Mouse (Mus musculus) embryonic fibroblast, embryonic 13.5 days (primary cell): ENCODE measurements around the gene Gm7942. TPM values are rescaled to one million over a fixed set of nuclear protein-coding genes. Genes with fewer than 3 reads are reported as not detected.
"Not testable (repeated sequence)": the region's sequence is repeated elsewhere in the genome, so short reads cannot be mapped to it uniquely, and the experiment has no call there.

Experiments used
- H3K27ac ChIP-seq: 2 replicates; pipeline ENCODE4 v1.5.1; 2012; ENCODE audit warnings: low read length, control low read depth, inconsistent platforms; ENCODE audit not compliant: insufficient read depth
- H3K4me1 ChIP-seq: 2 replicates; pipeline ENCODE4 v1.6.1; 2011; ENCODE audit warnings: low read length; ENCODE audit not compliant: control insufficient read depth, insufficient read depth
- H3K4me3 ChIP-seq: 2 replicates; pipeline ENCODE4 v1.5.1; 2011; ENCODE audit warnings: mild to moderate bottlenecking, control low read depth, low read length; ENCODE audit not compliant: insufficient read depth
- polyA plus RNA-seq: library from polyadenylated mRNA; stranded (reverse); fragments of >200 nt; gene quantifications from 2 replicates; pipeline ENCODE4 v1.2.4, GENCODE M21; 2011; ENCODE audit warnings: low read depth; ENCODE audit not compliant: missing spikeins, insufficient read length

Gm7942 gene
- polyA plus RNA-seq: not detected in 2 replicates

- H3K27ac ChIP-seq, H3K4me1 ChIP-seq, H3K4me3 ChIP-seq: not testable (repeated sequence)
Measured at GRCm38 (mm10) chr5:95106638-95107037, at the start of gene Gm7942. Gene Gm7942 (plus strand): TSS chr5:95106938.

Other genes starting within 250 kb of the Gm7942 start
- not detected in 2 replicates for gene Gm3183, start 241.5 kb upstream of the Gm7942 start, polyA plus RNA-seq
- gene Gm6367, start 118.3 kb upstream of the Gm7942 start, polyA plus RNA-seq: not detected in 2 replicates
- gene Gm16513, start 75.7 kb downstream of the Gm7942 start, polyA plus RNA-seq: not detected in 2 replicates
- not detected in 2 replicates for gene Gm10424, start 165.8 kb downstream of the Gm7942 start, polyA plus RNA-seq
- gene Gm3259, start 199.0 kb downstream of the Gm7942 start, polyA plus RNA-seq: not detected in 2 replicates